Comparison of ENCODE assay signal across 13 mouse cellular contexts in genomic region chr2:59351303-59352099, GRCm38 (mm10).
DNase-seq lines count a peak whose midpoint lies in the region; ATAC-seq and TF ChIP-seq lines count a peak whose summit lies in the region.
"Had no signal": no experiment of that assay in that cellular context is flagged by ENCODE, and none has a peak within 500 bp of the region (broad histone marks: within the 10 kb centered on the region; RNA-seq: fewer than 3 reads in every experiment).

No protein-coding gene starts in this region.

- ATAC-seq in hindbrain, embryonic 13.5 days (ENCODE audit: low FRiP score) = peak; percentile 86
- ATAC-seq in embryonic facial prominence, embryonic 13.5 days (ENCODE audit: insufficient number of reproducible peaks, insufficient read depth, low FRiP score, low TSS enrichment, low read depth) = no peak
- peak; percentile 78 for ATAC-seq in hindbrain, postnatal 0 days
- peak; percentile 79 for ATAC-seq in neural tube, embryonic 15.5 days (ENCODE audit: low FRiP score)
- ATAC-seq in megakaryocyte, adult 5-6 weeks (ENCODE audit: poor library complexity, severe bottlenecking) = no peak

- H3K27ac ChIP-seq in hindbrain, embryonic 13.5 days = peak overlapping the region; percentile 90
- H3K27ac ChIP-seq in hindbrain, embryonic 10.5 days = no peak overlapping the region
- peak overlapping the region; percentile 57; the same call in 1 of the 2 replicates for H3K27ac ChIP-seq in embryonic facial prominence, embryonic 13.5 days
- H3K27ac ChIP-seq in hindbrain, postnatal 0 days = peak overlapping the region; percentile 79
- H3K27ac ChIP-seq in neural tube, embryonic 15.5 days (replicated peaks) = peak overlapping the region; percentile 77
- H3K27ac ChIP-seq: kidney, embryonic 15.5 days; liver, embryonic 13.5 days had no signal

- no peak overlapping the region for H3K4me3 ChIP-seq in hindbrain, embryonic 13.5 days
- no peak overlapping the region for H3K4me3 ChIP-seq in hindbrain, embryonic 10.5 days
- H3K4me3 ChIP-seq in embryonic facial prominence, embryonic 13.5 days = no peak overlapping the region
- no peak overlapping the region for H3K4me3 ChIP-seq in hindbrain, postnatal 0 days (ENCODE audit: low read length)
- H3K4me3 ChIP-seq in neural tube, embryonic 15.5 days (replicated peaks) = no peak overlapping the region
- H3K4me3 ChIP-seq: kidney, embryonic 15.5 days; liver, embryonic 13.5 days had no signal

- WGBS in hindbrain, embryonic 13.5 days = 61% methylated on average over 16 of the region's 16 CpGs
- WGBS in hindbrain, embryonic 10.5 days = 87% methylated on average over 16 of the region's 16 CpGs
- 64% methylated on average over 16 of the region's 16 CpGs for WGBS in embryonic facial prominence, embryonic 13.5 days
- WGBS in hindbrain, postnatal 0 days = 51% methylated on average over 16 of the region's 16 CpGs
- WGBS in neural tube, embryonic 15.5 days = 40% methylated on average over 16 of the region's 16 CpGs

- no peak for TF ChIP-seq CTCF in hindbrain, postnatal 0 days (IDR thresholded peaks at IDR 0.05; ENCODE audit: low read depth)

- no peaks in the 10 kb centered on the region for H3K9me3 ChIP-seq in hindbrain, embryonic 13.5 days
- no peaks in the 10 kb centered on the region for H3K9me3 ChIP-seq in hindbrain, embryonic 10.5 days
- no peaks in the 10 kb centered on the region for H3K9me3 ChIP-seq in embryonic facial prominence, embryonic 13.5 days
- H3K9me3 ChIP-seq in hindbrain, postnatal 0 days (ENCODE audit: low read length) = no peaks in the 10 kb centered on the region
- no peaks in the 10 kb centered on the region for H3K9me3 ChIP-seq in neural tube, embryonic 15.5 days (replicated peaks)
- H3K9me3 ChIP-seq: kidney, embryonic 15.5 days; liver, embryonic 13.5 days had no signal

- DNase-seq in hindbrain, embryonic 10.5 days (ENCODE audit: low spot score) = no peak
- DNase-seq in hindbrain, postnatal 0 days (ENCODE audit: low spot score) = peak; percentile 53
- no peak for DNase-seq in cerebellum, postnatal 14 days
- no peak for DNase-seq in left cerebral cortex, adult 11 months (ENCODE audit: low spot score)
- DNase-seq: adrenal gland, postnatal 14 days; cerebellum, adult 9-10 months; liver, embryonic 13.5 days; thymus, adult 2 months had no signal

- peaks cover 28% of the 10 kb centered on the region for H3K4me1 ChIP-seq in hindbrain, embryonic 13.5 days (replicated peaks)
- peaks cover 6% of the 10 kb centered on the region; the same call in 1 of the 2 replicates for H3K4me1 ChIP-seq in hindbrain, embryonic 10.5 days (replicated peaks)
- H3K4me1 ChIP-seq in embryonic facial prominence, embryonic 13.5 days = peaks cover 13% of the 10 kb centered on the region; the same call in 1 of the 2 replicates
- H3K4me1 ChIP-seq in hindbrain, postnatal 0 days (ENCODE audit: insufficient read depth, low read length) = no peaks in the 10 kb centered on the region
- H3K4me1 ChIP-seq in neural tube, embryonic 15.5 days = peaks cover 22% of the 10 kb centered on the region
- H3K4me1 ChIP-seq: liver, embryonic 13.5 days had no signal

- no peaks in the 10 kb centered on the region for H3K27me3 ChIP-seq in hindbrain, embryonic 13.5 days
- no peaks in the 10 kb centered on the region for H3K27me3 ChIP-seq in hindbrain, embryonic 10.5 days (ENCODE audit: insufficient read depth, poor library complexity, severe bottlenecking)
- no peaks in the 10 kb centered on the region for H3K27me3 ChIP-seq in embryonic facial prominence, embryonic 13.5 days
- no peaks in the 10 kb centered on the region for H3K27me3 ChIP-seq in hindbrain, postnatal 0 days (ENCODE audit: insufficient read depth, low read length)
- no peaks in the 10 kb centered on the region for H3K27me3 ChIP-seq in neural tube, embryonic 15.5 days (replicated peaks)
- H3K27me3 ChIP-seq: kidney, embryonic 15.5 days; liver, embryonic 13.5 days had no signal

- H3K9ac ChIP-seq in hindbrain, embryonic 13.5 days = peak overlapping the region; percentile 31; the same call in 1 of the 2 replicates
- no peak overlapping the region for H3K9ac ChIP-seq in embryonic facial prominence, embryonic 13.5 days
- no peak overlapping the region for H3K9ac ChIP-seq in hindbrain, postnatal 0 days (replicated peaks; ENCODE audit: low read length)
- 0 out of 2 replicates have a peak overlapping the region, but pooled peaks have one; percentile 10 for H3K9ac ChIP-seq in neural tube, embryonic 15.5 days (replicated peaks)
- H3K9ac ChIP-seq: kidney, embryonic 15.5 days; liver, embryonic 13.5 days had no signal

- H3K4me2 ChIP-seq in hindbrain, embryonic 13.5 days = peak overlapping the region; percentile 15; the same call in 1 of the 2 replicates
- peak overlapping the region; percentile 7; the same call in 1 of the 2 replicates for H3K4me2 ChIP-seq in embryonic facial prominence, embryonic 13.5 days
- H3K4me2 ChIP-seq in hindbrain, postnatal 0 days (ENCODE audit: low read depth, low read length) = no peak overlapping the region
- 0 out of 2 replicates have a peak overlapping the region, but pooled peaks have one; percentile 0 for H3K4me2 ChIP-seq in neural tube, embryonic 15.5 days
- H3K4me2 ChIP-seq: kidney, embryonic 15.5 days; liver, embryonic 13.5 days had no signal

- H3K36me3 ChIP-seq in hindbrain, embryonic 13.5 days = peaks cover 42% of the 10 kb centered on the region
- H3K36me3 ChIP-seq in hindbrain, embryonic 10.5 days = peaks cover 86% of the 10 kb centered on the region
- peaks cover 68% of the 10 kb centered on the region for H3K36me3 ChIP-seq in embryonic facial prominence, embryonic 13.5 days
- H3K36me3 ChIP-seq in hindbrain, postnatal 0 days (ENCODE audit: insufficient read depth, low read length) = peaks cover 22% of the 10 kb centered on the region
- H3K36me3 ChIP-seq in neural tube, embryonic 15.5 days = peaks cover 9% of the 10 kb centered on the region; the same call in 1 of the 2 replicates

Comparison
In these comparisons a context has a peak if more than half of its experiments do, and no peak if none do; other contexts are left out.
1. H3K9ac ChIP-seq: peak in hindbrain, embryonic 13.5 days (single experiment) and neural tube, embryonic 15.5 days (single experiment); none in embryonic facial prominence, embryonic 13.5 days (single experiment) and hindbrain, postnatal 0 days (single experiment).
2. ATAC-seq: peak in hindbrain, embryonic 13.5 days (single experiment), hindbrain, postnatal 0 days (single experiment) and neural tube, embryonic 15.5 days (single experiment); none in embryonic facial prominence, embryonic 13.5 days (single experiment) and megakaryocyte, adult 5-6 weeks (single experiment).